Mouse (Mus musculus): ENCODE results near the gene Gm26727. TPM values are rescaled to one million over a fixed set of nuclear protein-coding genes. Genes with fewer than 3 reads are reported as not detected.

The Gm26727 gene
- polyA plus RNA-seq (2012; rRNA removed), result not detected in 2 replicates

GRCm38 (mm10) chr2:67433081-67433480, at the start of gene Gm26727:
Gm26727 (minus strand) TSS chr2:67433181.

GRCm38 (mm10) chr2:67445780-67446179, 12.8 kb upstream of the Gm26727 start, which contains the start of gene Xirp2:
Xirp2 (plus strand) TSS chr2:67446002.

GRCm38 (mm10) chr2:67413425-67413824, 19.6 kb downstream of the Gm26727 start, which contains the start of gene Gm21830:
Gm21830 (plus strand) TSS chr2:67413725.

Other genes with a start within 250 kb of the Gm26727 start
- gene Gm21830, start 19.5 kb downstream of the Gm26727 start, polyA plus RNA-seq (2012; rRNA removed), result not detected in 2 replicates
- not detected in 2 replicates for gene Xirp2, start 12.8 kb upstream of the Gm26727 start, polyA plus RNA-seq (2012; rRNA removed)
- gene B3galt1, start 132.7 kb upstream of the Gm26727 start, polyA plus RNA-seq (2012; rRNA removed), result 0.12 and 0.16 TPM in 2 replicates

All from colon, adult 2 months (tissue).